Mouse (Mus musculus): Measurements from ENCODE around the gene Mast4.

DNA sequence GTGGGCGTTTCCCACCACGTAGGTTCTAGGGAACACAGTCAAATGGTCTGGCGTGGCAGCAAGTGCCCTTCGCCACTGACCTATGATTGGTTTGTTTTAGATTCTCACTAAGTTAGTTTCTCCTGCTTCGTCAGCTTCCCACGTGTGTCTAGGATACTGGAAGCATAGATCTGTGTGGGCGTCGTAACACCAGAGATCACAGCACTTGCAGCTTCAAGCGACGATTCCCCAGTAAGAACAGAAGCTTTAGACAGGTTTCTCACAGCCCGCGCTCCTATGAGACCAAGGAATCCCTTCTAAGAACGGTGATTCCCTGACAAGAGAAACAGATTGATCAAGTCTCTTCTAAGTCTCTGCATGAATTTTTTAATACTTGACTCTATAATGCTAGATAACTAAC is 39.9 kb downstream of the Mast4 start:
- TF ChIP-seq POLR2A (IDR thresholded peaks at IDR 0.05; ENCODE audit: low read depth, low read length) (no peak), CTCF (IDR thresholded peaks at IDR 0.05; ENCODE audit: extremely low read depth, insufficient read depth, insufficient read length, insufficient replicate concordance) (no peak)

Measured in spleen, adult 2 months (tissue).